Mouse (Mus musculus): ENCODE results near the gene Gm10134. TPM values are rescaled to one million over a fixed set of nuclear protein-coding genes. Genes with fewer than 3 reads are reported as not detected.

Gm10134 gene
- polyA plus RNA-seq, 1 experiment from 2014 or later, result 0.73 TPM

DNA sequence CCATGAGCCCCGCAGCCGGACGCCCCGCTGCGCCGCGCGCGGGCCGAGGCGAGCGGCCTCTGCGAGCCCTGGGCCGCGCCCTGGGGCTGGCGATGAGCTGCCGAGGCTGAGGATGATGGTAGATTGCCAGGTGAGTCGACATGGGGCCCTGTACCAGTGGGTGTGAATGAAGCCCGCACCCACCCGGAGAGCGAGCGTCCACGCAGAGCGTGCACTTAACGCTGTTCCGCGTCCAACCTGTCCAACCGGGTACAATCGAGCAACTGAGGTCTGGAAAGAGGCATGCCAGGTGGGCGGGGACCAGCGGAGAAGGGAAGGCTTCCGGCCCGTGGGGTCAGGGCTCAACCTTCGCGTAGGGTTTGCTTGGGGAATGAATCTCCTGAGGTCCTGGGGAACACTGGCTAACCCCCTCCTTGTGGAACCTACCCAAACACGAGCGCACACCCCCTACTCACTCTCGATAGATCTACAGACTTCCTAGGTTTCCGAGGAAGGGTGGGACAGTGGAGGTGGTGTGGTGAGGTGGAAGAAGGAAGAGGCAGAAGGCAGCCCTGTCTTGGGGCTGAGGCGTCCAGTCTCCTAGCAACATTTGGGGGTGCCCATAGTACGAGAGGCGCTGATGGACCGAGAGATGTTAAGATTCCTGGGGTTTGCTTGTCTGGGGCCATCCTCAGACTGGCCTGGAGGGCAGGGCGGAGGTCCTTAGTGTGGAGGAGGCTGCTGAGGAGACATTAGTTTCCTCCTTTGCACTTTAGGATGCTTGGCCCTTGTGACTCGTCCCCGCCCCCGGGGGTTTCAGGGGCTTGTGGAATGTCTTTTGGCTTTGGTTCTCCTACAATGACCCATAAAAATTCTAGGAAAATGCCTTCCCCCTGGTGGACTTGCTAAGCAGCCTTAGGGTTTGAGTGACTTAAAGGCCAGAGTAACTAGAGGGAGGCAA is 7.8 kb downstream of the Gm10134 start:
- 5% methylated on average over 47 of the region's 47 CpGs for WGBS
- H3K4me3 ChIP-seq (ENCODE audit: low read depth, low read length), result peak overlapping the region; percentile 81
- no peaks in the 10 kb centered on the region for H3K36me3 ChIP-seq (ENCODE audit: control insufficient read depth, insufficient read depth, low read length)
- peak overlapping the region; percentile 88 for H3K4me2 ChIP-seq (replicated peaks; ENCODE audit: low read depth, low read length)
- H3K9me3 ChIP-seq (ENCODE audit: control insufficient read depth, low read length), result no peaks in the 10 kb centered on the region
- no peaks in the 10 kb centered on the region for H3K27me3 ChIP-seq (ENCODE audit: control insufficient read depth, insufficient read depth, low read length)
- H3K9ac ChIP-seq (ENCODE audit: low read depth, low read length), result peak overlapping the region; percentile 98
- H3K4me1 ChIP-seq (replicated peaks; ENCODE audit: control insufficient read depth, insufficient read depth, low read length), result peaks cover 2% of the 10 kb centered on the region; the same call in 1 of the 2 replicates
- peak; percentile 71 for DNase-seq (ENCODE audit: low spot score)
- H3K27ac ChIP-seq (ENCODE audit: low read depth, low read length), result peak overlapping the region; percentile 91
- ATAC-seq (ENCODE audit: low FRiP score), result peak; percentile 39

DNA sequence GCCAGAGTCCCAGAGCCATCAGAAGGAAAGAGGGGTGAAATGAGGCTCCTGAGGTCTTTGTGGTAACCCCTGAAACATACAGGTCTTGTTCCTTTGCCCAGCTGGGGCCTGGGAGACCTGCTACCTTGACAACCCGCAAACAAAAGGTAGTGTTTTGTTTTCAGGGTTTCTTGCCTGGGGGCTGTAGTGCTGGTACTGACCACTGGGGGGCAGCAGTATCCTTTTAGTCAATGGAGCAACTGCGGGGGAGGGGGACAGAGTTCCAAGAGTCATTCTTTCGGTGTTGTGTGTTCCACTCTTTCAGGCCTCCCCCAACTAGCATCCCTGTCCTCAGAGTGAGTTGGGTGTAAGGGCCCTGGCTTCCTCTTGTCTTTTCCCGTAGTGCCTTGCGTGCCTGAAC is 8.6 kb downstream of the Gm10134 start:
- peak; percentile 93 for DNase-seq (ENCODE audit: low spot score)

DNA sequence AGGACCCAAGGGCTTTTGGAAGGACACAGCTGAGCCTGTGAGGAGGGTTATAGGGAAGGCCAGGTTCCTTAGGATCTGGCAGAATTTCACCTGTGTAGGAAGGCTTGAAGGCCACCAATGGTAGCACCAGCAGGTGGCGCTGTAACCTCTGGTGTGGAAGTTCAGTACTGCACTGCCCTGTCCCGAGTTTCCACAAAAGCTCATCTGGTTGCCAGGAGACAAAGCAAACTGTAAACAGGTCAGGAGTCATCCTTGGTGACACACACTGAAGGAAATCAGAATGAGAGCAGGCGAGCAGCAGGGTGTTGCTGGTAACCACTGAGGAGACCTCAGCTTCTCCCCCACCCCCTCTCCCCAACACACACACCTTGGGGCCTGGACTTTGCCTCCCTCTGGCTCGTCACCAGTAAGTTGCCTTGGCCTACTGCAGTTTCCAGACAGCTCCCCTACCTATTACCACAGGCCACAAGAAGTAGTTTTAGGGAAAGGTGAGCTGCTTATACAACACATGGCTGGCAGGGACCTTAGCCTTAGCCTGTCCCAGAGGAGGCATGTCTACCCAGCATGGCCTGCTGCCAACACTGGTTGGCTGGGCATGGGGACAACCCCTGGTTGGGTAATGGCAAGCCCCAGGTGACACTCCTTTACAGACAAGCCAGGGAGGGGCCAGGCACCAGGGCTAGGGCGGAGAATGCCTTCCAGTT is 11.5 kb downstream of the Gm10134 start:
- H3K36me3 ChIP-seq (ENCODE audit: control insufficient read depth, insufficient read depth, low read length), result no peaks in the 10 kb centered on the region
- H3K9me3 ChIP-seq (ENCODE audit: control insufficient read depth, low read length), result no peaks in the 10 kb centered on the region
- no peak overlapping the region for H3K4me2 ChIP-seq (replicated peaks; ENCODE audit: low read depth, low read length)
- DNase-seq (ENCODE audit: low spot score), result peak; percentile 85
- H3K4me1 ChIP-seq (replicated peaks; ENCODE audit: control insufficient read depth, insufficient read depth, low read length), result peaks cover 4% of the 10 kb centered on the region; the same call in 1 of the 2 replicates
- H3K9ac ChIP-seq (ENCODE audit: low read depth, low read length), result no peak overlapping the region
- 45% methylated on average over 5 of the region's 5 CpGs for WGBS
- no peak overlapping the region for H3K27ac ChIP-seq (ENCODE audit: low read depth, low read length)
- H3K27me3 ChIP-seq (ENCODE audit: control insufficient read depth, insufficient read depth, low read length), result no peaks in the 10 kb centered on the region
- no peak; the same call in 1 of the 2 replicates for ATAC-seq (ENCODE audit: low FRiP score)
- no peak overlapping the region for H3K4me3 ChIP-seq (ENCODE audit: low read depth, low read length)

More for the DNA sequence above, 8.6 kb downstream of the Gm10134 start:
- Histone ChIP-seq H3K36me3 (ENCODE audit: control insufficient read depth, insufficient read depth, low read length) (no peaks in the 10 kb centered on the region), H3K4me3 (ENCODE audit: low read depth, low read length) (peak overlapping the region; percentile 81), H3K9me3 (ENCODE audit: control insufficient read depth, low read length) (no peaks in the 10 kb centered on the region), H3K27ac (ENCODE audit: low read depth, low read length) (0 out of 2 replicates have a peak overlapping the region, but pooled peaks have one; percentile 31), H3K4me2 (replicated peaks; ENCODE audit: low read depth, low read length) (peak overlapping the region; percentile 88), H3K4me1 (replicated peaks; ENCODE audit: control insufficient read depth, insufficient read depth, low read length) (peaks cover 2% of the 10 kb centered on the region; the same call in 1 of the 2 replicates), H3K9ac (ENCODE audit: low read depth, low read length) (peak overlapping the region; percentile 98), H3K27me3 (ENCODE audit: control insufficient read depth, insufficient read depth, low read length) (no peaks in the 10 kb centered on the region)
- WGBS, result 14% methylated on average over 5 of the region's 5 CpGs
- no peak for ATAC-seq (ENCODE audit: low FRiP score)

- Histone ChIP-seq H3K4me3 (ENCODE audit: low read depth, low read length) (no peak overlapping the region), H3K27ac (ENCODE audit: low read depth, low read length) (no peak overlapping the region), H3K36me3 (ENCODE audit: control insufficient read depth, insufficient read depth, low read length) (no peaks in the 10 kb centered on the region), H3K4me2 (replicated peaks; ENCODE audit: low read depth, low read length) (no peak overlapping the region), H3K4me1 (replicated peaks; ENCODE audit: control insufficient read depth, insufficient read depth, low read length) (peaks cover 4% of the 10 kb centered on the region; the same call in 1 of the 2 replicates), H3K9ac (ENCODE audit: low read depth, low read length) (no peak overlapping the region), H3K9me3 (ENCODE audit: control insufficient read depth, low read length) (no peaks in the 10 kb centered on the region), H3K27me3 (ENCODE audit: control insufficient read depth, insufficient read depth, low read length) (no peaks in the 10 kb centered on the region)
- WGBS, result 50% methylated on average over 2 of the region's 2 CpGs
- DNase-seq (ENCODE audit: low spot score), result no peak
- ATAC-seq (ENCODE audit: low FRiP score), result no peak
Measured at GRCm38 (mm10) chr2:28518231-28518630, 12.3 kb downstream of the Gm10134 start.

DNA sequence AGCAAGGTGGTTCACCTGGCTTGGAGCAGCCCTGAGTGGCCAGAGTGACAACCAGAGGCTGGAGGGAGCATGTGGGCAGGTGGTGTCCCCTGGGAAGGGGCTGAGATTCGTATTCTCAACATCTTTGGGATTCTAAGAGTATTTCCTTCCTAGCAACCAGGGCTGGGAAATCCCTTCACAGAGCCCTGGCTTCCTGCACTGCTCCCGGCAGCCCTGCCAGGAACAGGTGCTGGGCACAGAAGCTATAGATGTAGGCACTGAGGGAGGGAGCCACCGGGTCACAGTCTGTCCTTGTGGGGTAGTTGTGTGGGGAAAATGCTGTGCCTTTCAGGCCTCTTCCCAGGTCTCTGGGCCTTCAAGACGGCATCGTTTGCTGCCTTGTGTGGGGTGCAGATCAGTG is 14.7 kb downstream of the Gm10134 start:
- Histone ChIP-seq H3K36me3 (ENCODE audit: control insufficient read depth, insufficient read depth, low read length) (no peaks in the 10 kb centered on the region), H3K27ac (ENCODE audit: low read depth, low read length) (no peak overlapping the region), H3K9ac (ENCODE audit: low read depth, low read length) (0 out of 2 replicates have a peak overlapping the region, but pooled peaks have one; percentile 11), H3K4me2 (replicated peaks; ENCODE audit: low read depth, low read length) (no peak overlapping the region), H3K27me3 (ENCODE audit: control insufficient read depth, insufficient read depth, low read length) (no peaks in the 10 kb centered on the region), H3K9me3 (ENCODE audit: control insufficient read depth, low read length) (no peaks in the 10 kb centered on the region), H3K4me3 (ENCODE audit: low read depth, low read length) (no peak overlapping the region), H3K4me1 (replicated peaks; ENCODE audit: control insufficient read depth, insufficient read depth, low read length) (peaks cover 8% of the 10 kb centered on the region)
- ATAC-seq (ENCODE audit: low FRiP score) (no peak), DNase-seq (ENCODE audit: low spot score) (no peak)
- WGBS, result 65% methylated on average over 5 of the region's 5 CpGs

GRCm38 (mm10) chr2:28521571-28522151 is 15.8 kb downstream of the Gm10134 start:
- no peak overlapping the region for H3K9ac ChIP-seq (ENCODE audit: low read depth, low read length)
- DNase-seq (ENCODE audit: low spot score) (no peak), ATAC-seq (ENCODE audit: low FRiP score) (no peak)
- no peak overlapping the region for H3K4me3 ChIP-seq (ENCODE audit: low read depth, low read length)
- H3K9me3 ChIP-seq (ENCODE audit: control insufficient read depth, low read length), result no peaks in the 10 kb centered on the region
- H3K36me3 ChIP-seq (ENCODE audit: control insufficient read depth, insufficient read depth, low read length), result no peaks in the 10 kb centered on the region
- peaks cover 18% of the 10 kb centered on the region for H3K4me1 ChIP-seq (replicated peaks; ENCODE audit: control insufficient read depth, insufficient read depth, low read length)
- H3K27ac ChIP-seq (ENCODE audit: low read depth, low read length), result no peak overlapping the region
- H3K4me2 ChIP-seq (replicated peaks; ENCODE audit: low read depth, low read length), result no peak overlapping the region
- H3K27me3 ChIP-seq (ENCODE audit: control insufficient read depth, insufficient read depth, low read length), result no peaks in the 10 kb centered on the region
- WGBS, result 85% methylated on average over 6 of the region's 6 CpGs

DNA sequence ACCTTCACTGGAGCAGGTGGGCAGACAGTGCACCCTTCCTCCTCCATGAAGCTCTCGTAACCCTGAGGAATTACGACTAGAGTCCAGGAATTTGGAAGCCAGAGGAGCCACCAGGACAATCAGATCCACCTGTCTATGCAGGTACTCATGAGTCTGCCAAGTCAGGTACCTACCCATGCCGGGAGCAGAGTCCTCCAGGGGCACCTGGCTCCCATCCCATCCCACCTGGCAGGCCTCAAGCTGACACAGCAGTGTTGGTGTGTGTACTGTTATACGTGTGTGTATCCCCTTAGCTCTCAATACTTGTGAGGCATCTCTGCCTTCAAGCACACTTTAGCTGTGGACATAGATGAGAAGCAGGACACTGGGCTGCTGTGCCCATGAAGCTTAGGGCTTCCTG is 16.3 kb downstream of the Gm10134 start:
- peaks cover 19% of the 10 kb centered on the region for H3K4me1 ChIP-seq (replicated peaks; ENCODE audit: control insufficient read depth, insufficient read depth, low read length)
- no peak overlapping the region for H3K27ac ChIP-seq (ENCODE audit: low read depth, low read length)

DNA sequence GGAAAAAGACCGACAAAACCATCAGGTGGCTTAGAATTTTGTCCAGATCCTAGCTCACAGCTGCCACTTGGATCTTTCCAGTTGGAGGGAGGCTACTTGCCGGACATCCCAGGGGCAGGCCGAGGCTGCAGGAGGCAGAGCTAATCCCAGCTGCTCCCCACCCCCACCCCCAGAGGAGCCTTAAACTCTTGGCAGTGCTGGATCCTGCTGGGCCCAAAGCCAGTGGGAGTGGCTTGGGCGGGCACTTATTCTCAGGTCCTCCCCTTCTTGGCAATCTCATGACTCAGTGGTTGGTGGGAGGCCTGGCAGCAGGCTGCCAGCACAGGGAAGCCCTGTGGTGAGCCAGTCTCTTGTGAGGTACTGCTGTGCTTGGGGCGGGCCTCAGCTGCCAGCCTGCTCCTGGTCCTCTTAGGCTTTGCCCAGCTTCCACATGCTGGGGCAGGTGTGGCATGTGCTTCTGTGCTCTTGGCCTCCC is 17.8 kb downstream of the Gm10134 start:
- Histone ChIP-seq H3K4me3 (ENCODE audit: low read depth, low read length) (no peak overlapping the region), H3K4me2 (replicated peaks; ENCODE audit: low read depth, low read length) (no peak overlapping the region), H3K4me1 (replicated peaks; ENCODE audit: control insufficient read depth, insufficient read depth, low read length) (peaks cover 16% of the 10 kb centered on the region), H3K9me3 (ENCODE audit: control insufficient read depth, low read length) (no peaks in the 10 kb centered on the region), H3K36me3 (ENCODE audit: control insufficient read depth, insufficient read depth, low read length) (no peaks in the 10 kb centered on the region), H3K27ac (ENCODE audit: low read depth, low read length) (peak overlapping the region; percentile 92; the same call in 1 of the 2 replicates), H3K27me3 (ENCODE audit: control insufficient read depth, insufficient read depth, low read length) (no peaks in the 10 kb centered on the region), H3K9ac (ENCODE audit: low read depth, low read length) (no peak overlapping the region)
- 21% methylated on average over 5 of the region's 5 CpGs for WGBS
- DNase-seq (ENCODE audit: low spot score), result no peak
- ATAC-seq (ENCODE audit: low FRiP score), result no peak

More for the DNA sequence above, 16.3 kb downstream of the Gm10134 start:
- ATAC-seq (ENCODE audit: low FRiP score) (no peak), DNase-seq (ENCODE audit: low spot score) (no peak)
- no peak overlapping the region for H3K9ac ChIP-seq (ENCODE audit: low read depth, low read length)
- no peaks in the 10 kb centered on the region for H3K9me3 ChIP-seq (ENCODE audit: control insufficient read depth, low read length)
- H3K27me3 ChIP-seq (ENCODE audit: control insufficient read depth, insufficient read depth, low read length), result no peaks in the 10 kb centered on the region
- no peaks in the 10 kb centered on the region for H3K36me3 ChIP-seq (ENCODE audit: control insufficient read depth, insufficient read depth, low read length)
- no peak overlapping the region for H3K4me2 ChIP-seq (replicated peaks; ENCODE audit: low read depth, low read length)
- H3K4me3 ChIP-seq (ENCODE audit: low read depth, low read length), result no peak overlapping the region
- 90% methylated on average over 4 of the region's 4 CpGs for WGBS

All from hindbrain, embryonic 11.5 days (tissue).